Mouse (Mus musculus) spleen, adult 10 weeks (tissue): ENCODE measurements around the gene Ube2b. TPM values are rescaled to one million over a fixed set of nuclear protein-coding genes. Genes with fewer than 3 reads are reported as not detected.

Experiments used
- polyA plus RNA-seq: library from polyadenylated mRNA; stranded (reverse); fragments of 350-450 nt; fragmentation: Illumina TruSeq; extraction: RNeasy Lipid Tissue Mini Kit (QIAGEN cat#74804); gene quantifications from one replicate; pipeline ENCODE4 v1.2.3, GENCODE M21; 2015; ENCODE audit warnings: low replicate concordance; ENCODE audit not compliant: insufficient read depth

Ube2b gene
- polyA plus RNA-seq, result 243 TPM

GRCm38 (mm10) chr11:52000290-52000962 is at the start of gene Ube2b:
Ube2b (minus strand) TSS chr11:52000762.

GRCm38 (mm10) chr11:52003772-52004528 is 3.4 kb upstream of the Ube2b start, which contains the start of gene Cdkl3:
Cdkl3 (plus strand) TSS chr11:52004221.

GRCm38 (mm10) chr11:51967443-51968401 is 32.8 kb downstream of the Ube2b start, which contains the start of gene Cdkn2aipnl:
Cdkn2aipnl (plus strand) TSS chr11:51967661.

Other genes with a start within 250 kb of the Ube2b start
- 19.9 TPM for gene Sec24a, start 237.1 kb downstream of the Ube2b start, polyA plus RNA-seq
- 65.2 TPM for gene Sar1b, start 237.1 kb downstream of the Ube2b start, polyA plus RNA-seq
- gene Jade2, start 143.1 kb downstream of the Ube2b start, polyA plus RNA-seq, result 21.3 TPM
- gene Cdkn2aipnl, start 33.1 kb downstream of the Ube2b start, polyA plus RNA-seq, result 63.6 TPM
- gene Cdkl3, start 3.5 kb upstream of the Ube2b start, polyA plus RNA-seq, result 5.2 TPM
- 78.8 TPM for gene Ppp2ca, start 97.9 kb upstream of the Ube2b start, polyA plus RNA-seq
- not detected for gene Olfr1373, start 144.8 kb upstream of the Ube2b start, polyA plus RNA-seq
- gene Olfr1371, start 213.2 kb upstream of the Ube2b start, polyA plus RNA-seq, result not detected
- gene Skp1a, start 231.2 kb upstream of the Ube2b start, polyA plus RNA-seq, result 243 TPM